Mouse (Mus musculus) layer of hippocampus, adult 6 months (tissue): ENCODE data around the gene Sike1. TPM values are rescaled to one million over a fixed set of nuclear protein-coding genes. Genes with fewer than 3 reads are reported as not detected.

ENCODE experiments used
- long read RNA-seq, 2 experiments: library from polyadenylated mRNA; unstranded; transcript quantifications; one replicate each; pipeline ENCODE4 v2.0.0; 2019 to 2020
- polyA plus RNA-seq: library from polyadenylated mRNA; unstranded; fragments of <200 nt; fragmentation: Nextera tagmentation; gene quantifications from 2 replicates; pipeline ENCODE4 v1.2.3, GENCODE M21; 2021

Gene Sike1
- polyA plus RNA-seq, result 26.8 and 32.4 TPM in 2 replicates
- long read RNA-seq, experiment 1, full-length matches to known transcripts, result 24 of 46 reads
- long read RNA-seq, experiment 1, partial matches to known transcripts, result 8 of 46 reads
- long read RNA-seq, experiment 1, other reads (novel, unspliced or antisense), result 14 of 46 reads
- long read RNA-seq, experiment 2, full-length matches to known transcripts, result 89 of 104 reads
- long read RNA-seq, experiment 2, partial matches to known transcripts, result 2 of 104 reads
- long read RNA-seq, experiment 2, other reads (novel, unspliced or antisense), result 13 of 104 reads

GRCm38 (mm10) chr3:102995605-102996321 lies at the start of gene Sike1:
Gene Sike1, plus strand, starts transcription at chr3:102995708.

DNA sequence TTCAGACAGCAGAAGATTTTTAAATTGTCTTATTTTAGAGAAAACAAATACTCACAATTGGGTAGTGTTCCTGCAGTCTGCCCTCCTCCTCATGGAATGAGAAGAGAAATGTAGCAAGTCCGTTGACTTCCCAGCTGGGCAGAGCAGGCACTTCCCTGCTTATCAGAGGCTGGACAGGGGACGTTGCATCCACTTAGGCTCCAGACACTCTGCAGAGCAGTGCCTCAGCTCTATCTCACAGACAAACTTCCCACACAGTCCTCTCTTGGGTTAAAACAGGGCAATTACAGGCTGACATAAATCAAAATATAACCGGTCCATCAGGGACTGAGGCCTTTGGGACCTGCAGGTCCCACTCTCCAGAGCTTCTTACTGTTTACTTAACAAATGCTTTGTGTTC lies 31.5 kb upstream of the Sike1 start, which contains the start of gene Nr1h5:
Nr1h5 (minus strand) TSS at position 101 of the 400 bp plus-strand sequence.

DNA sequence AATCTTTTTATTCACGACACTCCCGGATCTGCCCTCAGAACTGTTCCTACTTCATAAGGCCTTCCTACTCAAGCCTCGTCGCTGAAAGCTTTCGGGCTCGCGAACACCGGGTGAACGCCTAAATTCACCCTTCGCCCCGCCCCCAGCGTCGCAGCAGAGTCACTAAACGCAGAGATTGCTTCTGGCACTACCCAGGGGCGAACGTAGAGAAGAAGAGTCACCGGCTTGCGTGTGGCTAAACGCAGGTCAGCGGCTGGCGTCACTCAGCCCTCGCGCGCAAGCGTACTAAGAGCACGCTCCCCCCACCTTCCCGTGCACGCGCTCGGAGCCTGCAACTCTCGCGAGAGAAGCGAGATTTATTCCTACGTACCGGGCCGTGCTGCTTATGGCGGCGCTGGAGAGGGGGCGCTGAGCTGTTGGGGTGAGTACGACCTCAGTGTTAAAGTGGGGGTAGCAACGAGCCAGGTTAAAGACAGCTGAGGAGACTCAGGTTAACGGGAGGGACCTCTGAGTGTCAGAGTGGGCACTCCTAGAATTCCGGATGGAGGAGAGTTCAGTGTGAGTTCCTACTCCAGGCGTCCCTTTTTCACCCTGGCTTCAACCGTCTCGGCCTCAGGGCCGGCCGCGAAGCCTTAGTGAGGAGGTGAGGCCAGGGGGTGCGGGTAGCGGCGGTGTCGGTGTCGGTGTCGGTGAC lies 24.9 kb downstream of the Sike1 start, which contains the start of gene Csde1:
Csde1 (plus strand) TSS at position 178 of the 694 bp plus-strand sequence.

Other genes starting within 250 kb of the Sike1 start
- 0.10 and 0.13 TPM in 2 replicates for gene Tshb, start 213.0 kb upstream of the Sike1 start, polyA plus RNA-seq
- gene Sycp1, start 59.6 kb upstream of the Sike1 start, polyA plus RNA-seq, result not detected in 2 replicates
- gene Nr1h5, start 31.6 kb upstream of the Sike1 start, polyA plus RNA-seq, result not detected in 2 replicates
- 93.8 and 114 TPM in 2 replicates for gene Csde1, start 24.7 kb downstream of the Sike1 start, polyA plus RNA-seq
- 29.0 and 57.1 TPM in 2 replicates for gene Nras, start 62.6 kb downstream of the Sike1 start, polyA plus RNA-seq
- gene Ampd1, start 78.3 kb downstream of the Sike1 start, polyA plus RNA-seq, result not detected in 2 replicates
- gene Dennd2c, start 106.9 kb downstream of the Sike1 start, polyA plus RNA-seq, result 0.23 and 0.25 TPM in 2 replicates
- 158 and 166 TPM in 2 replicates for gene Bcas2, start 175.9 kb downstream of the Sike1 start, polyA plus RNA-seq